Comparison of ENCODE assay signal across 9 mouse cellular contexts in genomic region chr16:90453197-90453596, GRCm38 (mm10).
A peak's percentile ranks its signal among the peaks of the same experiment; 100 is the strongest.
DNase-seq lines count a peak whose midpoint lies in the region; ATAC-seq and TF ChIP-seq lines count a peak whose summit lies in the region.
"Had no signal": no experiment of that assay in that cellular context is flagged by ENCODE, and none has a peak within 500 bp of the region (broad histone marks: within the 10 kb centered on the region; RNA-seq: fewer than 3 reads in every experiment).

No protein-coding gene starts in this region.

- peaks cover 22% of the 10 kb centered on the region for H3K36me3 ChIP-seq in forebrain, postnatal 0 days (ENCODE audit: insufficient read depth)
- H3K36me3 ChIP-seq in forebrain, embryonic 14.5 days (ENCODE audit: control insufficient read depth, insufficient read depth, low read length), result peaks cover 27% of the 10 kb centered on the region
- peaks cover 50% of the 10 kb centered on the region for H3K36me3 ChIP-seq in embryonic facial prominence, embryonic 13.5 days
- peaks cover 6% of the 10 kb centered on the region; the same call in 1 of the 2 replicates for H3K36me3 ChIP-seq in heart, embryonic 15.5 days
- peaks cover 54% of the 10 kb centered on the region for H3K36me3 ChIP-seq in limb, embryonic 12.5 days
- no peaks in the 10 kb centered on the region; the same call in 1 of the 2 replicates for H3K36me3 ChIP-seq in midbrain, embryonic 15.5 days (replicated peaks)

- WGBS in forebrain, postnatal 0 days, result 75% methylated on average over 11 of the region's 11 CpGs
- WGBS in forebrain, embryonic 14.5 days, result 84% methylated on average over 11 of the region's 11 CpGs
- WGBS in embryonic facial prominence, embryonic 13.5 days, result 45% methylated on average over 11 of the region's 11 CpGs
- WGBS in heart, embryonic 15.5 days, result 22% methylated on average over 11 of the region's 11 CpGs
- 29% methylated on average over 11 of the region's 11 CpGs for WGBS in limb, embryonic 12.5 days
- 84% methylated on average over 11 of the region's 11 CpGs for WGBS in midbrain, embryonic 15.5 days

- no peaks in the 10 kb centered on the region for H3K9me3 ChIP-seq in forebrain, postnatal 0 days (ENCODE audit: low read length)
- no peaks in the 10 kb centered on the region for H3K9me3 ChIP-seq in forebrain, embryonic 14.5 days (replicated peaks; ENCODE audit: control insufficient read depth, low read length)
- H3K9me3 ChIP-seq in embryonic facial prominence, embryonic 13.5 days, result no peaks in the 10 kb centered on the region
- no peaks in the 10 kb centered on the region for H3K9me3 ChIP-seq in heart, embryonic 15.5 days (replicated peaks)
- H3K9me3 ChIP-seq in limb, embryonic 12.5 days, result no peaks in the 10 kb centered on the region
- no peaks in the 10 kb centered on the region for H3K9me3 ChIP-seq in midbrain, embryonic 15.5 days
- H3K9me3 ChIP-seq: liver, embryonic 13.5 days had no signal

- no peak overlapping the region for H3K4me2 ChIP-seq in forebrain, postnatal 0 days (ENCODE audit: low read depth)
- H3K4me2 ChIP-seq in forebrain, embryonic 14.5 days (ENCODE audit: low read length), result no peak overlapping the region
- H3K4me2 ChIP-seq in embryonic facial prominence, embryonic 13.5 days, result no peak overlapping the region
- peak overlapping the region; percentile 44 for H3K4me2 ChIP-seq in heart, embryonic 15.5 days
- H3K4me2 ChIP-seq in limb, embryonic 12.5 days, result peak overlapping the region; percentile 26
- no peak overlapping the region for H3K4me2 ChIP-seq in midbrain, embryonic 15.5 days
- H3K4me2 ChIP-seq: liver, embryonic 13.5 days had no signal

- TF ChIP-seq CTCF in forebrain, postnatal 0 days (IDR thresholded peaks at IDR 0.05; ENCODE audit: low read depth), result no peak

- 0 out of 2 replicates have a peak overlapping the region, but pooled peaks have one; percentile 4 for H3K27ac ChIP-seq in forebrain, postnatal 0 days (ENCODE audit: low read depth, low read length)
- H3K27ac ChIP-seq in forebrain, embryonic 14.5 days (ENCODE audit: low read depth, low read length), result no peak overlapping the region
- peak overlapping the region; percentile 76 for H3K27ac ChIP-seq in embryonic facial prominence, embryonic 13.5 days
- peak overlapping the region; percentile 83 for H3K27ac ChIP-seq in heart, embryonic 15.5 days
- peak overlapping the region; percentile 82 for H3K27ac ChIP-seq in limb, embryonic 12.5 days
- no peak overlapping the region for H3K27ac ChIP-seq in midbrain, embryonic 15.5 days
- H3K27ac ChIP-seq: liver, embryonic 13.5 days had no signal

- H3K9ac ChIP-seq in forebrain, postnatal 0 days, result no peak overlapping the region
- H3K9ac ChIP-seq in forebrain, embryonic 14.5 days (ENCODE audit: low read length), result no peak overlapping the region
- H3K9ac ChIP-seq in embryonic facial prominence, embryonic 13.5 days, result no peak overlapping the region
- H3K9ac ChIP-seq in heart, embryonic 15.5 days, result no peak overlapping the region
- no peak overlapping the region for H3K9ac ChIP-seq in limb, embryonic 12.5 days (replicated peaks)
- H3K9ac ChIP-seq in midbrain, embryonic 15.5 days, result no peak overlapping the region
- H3K9ac ChIP-seq: liver, embryonic 13.5 days had no signal

- no peaks in the 10 kb centered on the region for H3K27me3 ChIP-seq in forebrain, postnatal 0 days (ENCODE audit: insufficient read depth, low read length)
- no peaks in the 10 kb centered on the region for H3K27me3 ChIP-seq in forebrain, embryonic 14.5 days (replicated peaks; ENCODE audit: control insufficient read depth, insufficient read depth, low read length)
- H3K27me3 ChIP-seq in embryonic facial prominence, embryonic 13.5 days, result no peaks in the 10 kb centered on the region
- H3K27me3 ChIP-seq in heart, embryonic 15.5 days, result no peaks in the 10 kb centered on the region
- no peaks in the 10 kb centered on the region for H3K27me3 ChIP-seq in limb, embryonic 12.5 days
- no peaks in the 10 kb centered on the region for H3K27me3 ChIP-seq in midbrain, embryonic 15.5 days (replicated peaks)
- H3K27me3 ChIP-seq: liver, embryonic 13.5 days had no signal

- DNase-seq in forebrain, postnatal 0 days, result no peak
- DNase-seq in forebrain, embryonic 14.5 days (ENCODE audit: low spot score), result no peak
- DNase-seq in telencephalon, adult 2 months (ENCODE audit: low read depth, low spot score), result peak; percentile 33
- no peak for DNase-seq in thymus, postnatal 14 days
- DNase-seq: liver, embryonic 13.5 days had no signal

- H3K4me3 ChIP-seq in forebrain, postnatal 0 days (ENCODE audit: low read depth, low read length), result no peak overlapping the region
- H3K4me3 ChIP-seq in forebrain, embryonic 14.5 days (ENCODE audit: low read depth, low read length), result no peak overlapping the region
- no peak overlapping the region for H3K4me3 ChIP-seq in embryonic facial prominence, embryonic 13.5 days
- no peak overlapping the region for H3K4me3 ChIP-seq in heart, embryonic 15.5 days
- no peak overlapping the region for H3K4me3 ChIP-seq in limb, embryonic 12.5 days (replicated peaks)
- H3K4me3 ChIP-seq in midbrain, embryonic 15.5 days, result no peak overlapping the region
- H3K4me3 ChIP-seq: liver, embryonic 13.5 days had no signal

- no peak for ATAC-seq in forebrain, postnatal 0 days
- no peak for ATAC-seq in forebrain, embryonic 14.5 days
- ATAC-seq in embryonic facial prominence, embryonic 13.5 days (ENCODE audit: insufficient number of reproducible peaks, insufficient read depth, low FRiP score, low TSS enrichment, low read depth), result no peak
- peak; percentile 61 for ATAC-seq in heart, embryonic 15.5 days (replicated peaks; ENCODE audit: insufficient number of reproducible peaks, insufficient read depth, low FRiP score, low read depth)
- no peak for ATAC-seq in limb, embryonic 12.5 days (ENCODE audit: insufficient number of reproducible peaks, insufficient read depth, low FRiP score, low TSS enrichment, low read depth)
- ATAC-seq in midbrain, embryonic 15.5 days (replicated peaks), result no peak

- H3K4me1 ChIP-seq in forebrain, postnatal 0 days (ENCODE audit: insufficient read depth), result no peaks in the 10 kb centered on the region; the same call in 1 of the 2 replicates
- no peaks in the 10 kb centered on the region for H3K4me1 ChIP-seq in forebrain, embryonic 14.5 days (ENCODE audit: control insufficient read depth, insufficient read depth, low read length)
- peaks cover 72% of the 10 kb centered on the region for H3K4me1 ChIP-seq in embryonic facial prominence, embryonic 13.5 days
- H3K4me1 ChIP-seq in heart, embryonic 15.5 days (replicated peaks), result peaks cover 51% of the 10 kb centered on the region
- peaks cover 50% of the 10 kb centered on the region for H3K4me1 ChIP-seq in limb, embryonic 12.5 days (replicated peaks)
- H3K4me1 ChIP-seq in midbrain, embryonic 15.5 days, result 0 out of 2 replicates have a peak, but pooled peaks cover 6% of the 10 kb centered on the region

Comparison
In these comparisons a context has a peak if more than half of its experiments do, and no peak if none do; other contexts are left out.
1. H3K27ac ChIP-seq: peak in forebrain, postnatal 0 days (single experiment), embryonic facial prominence, embryonic 13.5 days (single experiment), heart, embryonic 15.5 days (single experiment) and limb, embryonic 12.5 days (single experiment); none in forebrain, embryonic 14.5 days (single experiment) and midbrain, embryonic 15.5 days (single experiment).
2. H3K4me2 ChIP-seq: peak in heart, embryonic 15.5 days (single experiment) and limb, embryonic 12.5 days (single experiment); none in forebrain, postnatal 0 days (single experiment), forebrain, embryonic 14.5 days (single experiment), embryonic facial prominence, embryonic 13.5 days (single experiment) and midbrain, embryonic 15.5 days (single experiment).